Mouse (Mus musculus) myocyte (in vitro differentiated cells): ENCODE data around the gene Upb1.

Experiments used
- CEBPB ChIP-seq: IDR thresholded peaks from 2 replicates; pipeline ENCODE4 v1.6.1; 2011; ENCODE audit warnings: mild to moderate bottlenecking, moderate library complexity; ENCODE audit not compliant: poor library complexity, insufficient read depth, severe bottlenecking
- POLR2A ChIP-seq: IDR thresholded peaks from one replicate; pipeline ENCODE4 v1.6.1; 2011; ENCODE audit warnings: low read depth, mild to moderate bottlenecking, control low read depth, moderate library complexity; ENCODE audit not compliant: insufficient read length

- TF ChIP-seq POLR2A = no peak
- no peak for TF ChIP-seq CEBPB
Observed at GRCm38 (mm10) chr10:75436604-75437217, 35.8 kb downstream of the Upb1 start.
